Mouse (Mus musculus) CH12.LX (cell line): ENCODE data around the gene Iqca. TPM values are rescaled to one million over a fixed set of nuclear protein-coding genes. Genes with fewer than 3 reads are reported as not detected.

Experiments
- DNase-seq: peaks from one replicate; pipeline ENCODE4 v3.0.0-alpha.2; 2013; ENCODE audit errors: extremely low read depth
- H3K27ac ChIP-seq: 2 replicates; pipeline ENCODE4 v1.5.1; 2012; ENCODE audit warnings: low read depth, mild to moderate bottlenecking, control low read depth, moderate library complexity; ENCODE audit not compliant: insufficient read depth
- H3K27me3 ChIP-seq: replicated peaks from 2 replicates; pipeline ENCODE3; 2012; ENCODE audit warnings: inconsistent platforms
- H3K36me3 ChIP-seq, 2 experiments: replicated peaks in 1 of 2; 2 replicates each; pipeline versions ENCODE3 to v1.6.1; 2012; ENCODE audit warnings: inconsistent platforms in 1 of 2, low read length in 1 of 2, mild to moderate bottlenecking in 1 of 2, mixed read lengths in 1 of 2, moderate library complexity in 1 of 2; ENCODE audit not compliant: control insufficient read depth in 1 of 2, insufficient read depth in 1 of 2
- H3K4me1 ChIP-seq, 2 experiments: 2 replicates each; pipeline ENCODE4 v1.6.1; 2012; ENCODE audit warnings: inconsistent platforms in 1 of 2, moderate library complexity in 1 of 2; ENCODE audit not compliant: insufficient read depth in 2 of 2, control insufficient read depth in 1 of 2
- H3K4me2 ChIP-seq: 2 replicates; pipeline ENCODE4 v1.6.1; 2012; ENCODE audit warnings: low read depth, mild to moderate bottlenecking, control low read depth; ENCODE audit not compliant: poor library complexity, insufficient read depth, severe bottlenecking
- H3K4me3 ChIP-seq, 3 experiments: fragments of 150-350 bp in 1 of 3; sonication (generic) in 1 of 3; replicated peaks in 1 of 3; 2 replicates each; pipeline versions ENCODE3 to v1.5.1; 2011 to 2012; ENCODE audit warnings: low read depth in 2 of 3, low read length in 2 of 3, mild to moderate bottlenecking in 2 of 3, moderate library complexity in 2 of 3, control low read depth in 1 of 3, improper control_type of control experiment in 1 of 3, inconsistent platforms in 1 of 3, mixed read lengths in 1 of 3; ENCODE audit not compliant: poor library complexity in 1 of 3
- H3K79me2 ChIP-seq: replicated peaks from 2 replicates; pipeline ENCODE4 v1.6.1; 2012; ENCODE audit warnings: mild to moderate bottlenecking, moderate library complexity; ENCODE audit not compliant: control insufficient read depth, poor library complexity, insufficient read depth, severe bottlenecking; ENCODE audit errors: extremely low read depth
- H3K9ac ChIP-seq: 2 replicates; pipeline ENCODE4 v1.6.1; 2012; ENCODE audit warnings: low read depth, mild to moderate bottlenecking, control low read depth, moderate library complexity; ENCODE audit not compliant: insufficient read depth
- H3K9me3 ChIP-seq: replicated peaks from 2 replicates; pipeline ENCODE3; 2012; ENCODE audit warnings: low read length, inconsistent platforms, mixed read lengths
- CTCF ChIP-seq, 2 experiments: IDR thresholded peaks in 1 of 2; conservative IDR thresholded peaks in 1 of 2; 2 replicates each; pipeline ENCODE4 v1.5.1; 2011 to 2012; ENCODE audit warnings: low read depth in 2 of 2, low read length in 2 of 2, improper control_type of control experiment in 1 of 2, inconsistent platforms in 1 of 2, mild to moderate bottlenecking in 1 of 2, moderate library complexity in 1 of 2
- E2F4 ChIP-seq: IDR thresholded peaks from 2 replicates; pipeline ENCODE4 v1.6.1; 2011; ENCODE audit warnings: low read depth, low read length, improper control_type of control experiment; ENCODE audit not compliant: insufficient replicate concordance
- ELF1 ChIP-seq: IDR thresholded peaks from 2 replicates; pipeline ENCODE4 v1.6.1; 2014; ENCODE audit warnings: low read depth, mild to moderate bottlenecking, inconsistent platforms, low read length, improper control_type of control experiment
- JUN ChIP-seq: IDR thresholded peaks from 2 replicates; pipeline ENCODE4 v1.6.1; 2011; ENCODE audit warnings: low read depth, mild to moderate bottlenecking, low read length, improper control_type of control experiment, moderate library complexity; ENCODE audit not compliant: insufficient read depth
- JUND ChIP-seq: conservative IDR thresholded peaks from 2 replicates; pipeline ENCODE4 v1.6.1; 2011; ENCODE audit warnings: low read depth, low read length, improper control_type of control experiment
- MAFK ChIP-seq: IDR thresholded peaks from 2 replicates; pipeline ENCODE4 v1.6.1; 2011; ENCODE audit warnings: low read length, improper control_type of control experiment; ENCODE audit not compliant: insufficient replicate concordance
- MEF2A ChIP-seq: IDR thresholded peaks from 2 replicates; pipeline ENCODE4 v1.6.1; 2014; ENCODE audit warnings: low read depth, mild to moderate bottlenecking, inconsistent platforms, low read length, improper control_type of control experiment, borderline replicate concordance
- MXI1 ChIP-seq: IDR thresholded peaks from 2 replicates; pipeline ENCODE4 v1.6.1; 2011; ENCODE audit warnings: mild to moderate bottlenecking, low read depth, low read length, improper control_type of control experiment
- MYC ChIP-seq: IDR thresholded peaks from 2 replicates; pipeline ENCODE4 v1.6.1; 2011; ENCODE audit warnings: low read depth, mild to moderate bottlenecking, improper control_type of control experiment, low read length
- POLR2AphosphoS2 ChIP-seq: IDR thresholded peaks from 2 replicates; pipeline ENCODE4 v1.6.1; 2011; ENCODE audit warnings: low read depth, low read length, improper control_type of control experiment
- RCOR1 ChIP-seq: conservative IDR thresholded peaks from 2 replicates; pipeline ENCODE4 v1.6.1; 2012; ENCODE audit warnings: low read depth, mild to moderate bottlenecking, inconsistent platforms, low read length, improper control_type of control experiment
- TCF12 ChIP-seq: IDR thresholded peaks from 2 replicates; pipeline ENCODE4 v1.6.1; 2014; ENCODE audit warnings: low read depth, mild to moderate bottlenecking, inconsistent platforms, low read length, improper control_type of control experiment
- USF1 ChIP-seq: IDR thresholded peaks from 2 replicates; pipeline ENCODE4 v1.6.1; 2014; ENCODE audit warnings: low read depth, mild to moderate bottlenecking, inconsistent platforms, low read length, improper control_type of control experiment
- USF2 ChIP-seq: conservative IDR thresholded peaks from 2 replicates; pipeline ENCODE4 v1.6.1; 2011; ENCODE audit warnings: low read depth, low read length, improper control_type of control experiment
- ZC3H11A ChIP-seq: IDR thresholded peaks from 2 replicates; pipeline ENCODE4 v1.6.1; 2012; ENCODE audit warnings: low read depth, mild to moderate bottlenecking, inconsistent platforms, low read length, improper control_type of control experiment
- dilution Hi-C: fragments of 300-500 bp; cut with MboI; formaldehyde crosslinking; loops from 2 replicates; pipeline ENCODE4 v1.14.3; 2020; ENCODE audit warnings: low sequenced_read_pairs; ENCODE audit not compliant: extremely low pct_unique_long_range_greater_than_20kb, extremely low pct_ligation_motif_present
- in situ Hi-C: fragments of 300-500 bp; cut with MboI; formaldehyde crosslinking; loops from 3 replicates; pipeline ENCODE4 v1.14.3; 2019; ENCODE audit warnings: low sequenced_read_pairs, low pct_ligation_motif_present, low pct_unique_long_range_greater_than_20kb, mixed read lengths
- polyA plus RNA-seq: library from polyadenylated mRNA; unstranded; fragments of >175 nt; gene quantifications from 2 replicates; pipeline ENCODE4 v1.2.1, GENCODE M21; 2012; ENCODE audit warnings: low read depth; ENCODE audit not compliant: insufficient read length
- total RNA-seq, 2 experiments: library from RNA; depleted of rRNA; stranded (reverse); fragments of 300-350 nt in 1 of 2; fragments of >200 nt in 1 of 2; gene quantifications; 2 replicates each; pipeline ENCODE4 v1.2.3; 2012 to 2014

The Iqca gene
- total and polyA plus RNA-seq, 3 experiments = 0.19 TPM; not detected in 2

DNA sequence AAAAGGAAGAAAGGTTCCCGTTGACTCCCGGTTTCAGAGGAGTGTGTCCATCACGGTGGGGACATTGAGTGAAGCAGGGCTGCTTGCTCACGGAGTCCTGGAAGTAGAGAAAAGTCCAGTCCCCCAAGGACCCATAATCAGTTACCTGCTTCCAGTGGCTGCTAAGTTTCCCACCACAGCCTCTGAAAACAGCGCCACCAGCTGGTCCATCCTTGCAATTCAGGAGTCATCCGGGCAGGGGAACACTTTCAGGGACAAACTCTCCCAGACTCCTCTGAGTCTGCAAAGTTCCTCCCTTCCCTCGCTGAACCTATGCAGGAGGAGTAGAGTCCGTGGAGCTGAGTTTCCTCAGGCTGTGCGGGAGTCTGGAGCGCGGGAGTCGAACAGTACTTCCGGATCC, 6.7 kb upstream of the Iqca start:
- in situ Hi-C loops = no loop called here
- no peak for DNase-seq
- no peaks in the 10 kb centered on the region for H3K9me3 ChIP-seq

DNA sequence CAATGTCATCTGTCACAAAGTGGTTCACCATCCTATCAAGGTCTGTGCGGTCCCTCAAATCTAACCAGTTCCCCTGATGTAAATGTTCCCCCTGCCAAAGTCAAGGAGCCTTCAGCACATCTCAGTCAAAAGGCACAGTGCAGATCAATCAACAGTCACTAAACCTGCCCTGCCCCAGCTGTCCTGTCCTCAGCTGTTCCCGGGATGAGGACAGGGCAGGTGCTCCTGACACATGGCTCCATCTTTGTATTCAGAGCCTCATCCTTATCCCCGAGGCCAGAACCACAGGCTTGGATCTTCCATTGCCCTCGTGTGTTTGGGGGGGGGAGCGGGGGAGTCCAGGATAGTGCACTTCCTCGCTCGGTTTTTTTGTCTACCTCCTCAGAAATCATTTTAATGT, 3.4 kb upstream of the Iqca start:
- H3K9me3 ChIP-seq = no peaks in the 10 kb centered on the region
- H3K9ac ChIP-seq = no peak overlapping the region
- H3K4me2 ChIP-seq = no peak overlapping the region
- H3K4me1 ChIP-seq = peaks cover 10 to 27% of the 10 kb centered on the region in 2 experiments
- no peak overlapping the region for H3K4me3 ChIP-seq
- H3K79me2 ChIP-seq = no peaks in the 10 kb centered on the region
- TF ChIP-seq MEF2A = no peak
- TF ChIP-seq E2F4 = no peak
- no peak for TF ChIP-seq MAFK
- no peak for TF ChIP-seq ZC3H11A
- no peak for TF ChIP-seq MYC
- no peak for TF ChIP-seq RCOR1
- no peak for TF ChIP-seq ELF1
- TF ChIP-seq JUN = no peak
- TF ChIP-seq USF2 = no peak
- no peak for TF ChIP-seq TCF12
- TF ChIP-seq MXI1 = no peak
- TF ChIP-seq USF1 = no peak
- no peak for TF ChIP-seq POLR2AphosphoS2
- no peak for DNase-seq
- H3K27ac ChIP-seq = no peak overlapping the region
- no peaks in the 10 kb centered on the region for H3K36me3 ChIP-seq
- no peaks in the 10 kb centered on the region for H3K27me3 ChIP-seq
- in situ Hi-C loops (no loop called here), dilution Hi-C loops (no loop called here)

More for the DNA sequence above, 6.7 kb upstream of the Iqca start:
- TF ChIP-seq JUND = no peak
- 0 out of 4 replicates have a peak, but pooled peaks of 1 of the 2 experiments have one; percentile 12 for TF ChIP-seq CTCF (conservative IDR thresholded peaks at IDR 0.05 in 1 of 2, IDR thresholded peaks at IDR 0.05 in 1 of 2; ENCODE audit: low read depth in 2 of 2, low read length in 2 of 2)
- Histone ChIP-seq H3K4me3 (no peak overlapping the region), H3K4me1 (peaks cover 0 to 30% of the 10 kb centered on the region in 2 experiments; a peak in 2 of 4 replicates), H3K9ac (no peak overlapping the region), H3K27ac (no peak overlapping the region), H3K36me3 (no peaks in the 10 kb centered on the region), H3K27me3 (no peaks in the 10 kb centered on the region), H3K79me2 (no peaks in the 10 kb centered on the region), H3K4me2 (no peak overlapping the region)
- dilution Hi-C loops = no loop called here

DNA sequence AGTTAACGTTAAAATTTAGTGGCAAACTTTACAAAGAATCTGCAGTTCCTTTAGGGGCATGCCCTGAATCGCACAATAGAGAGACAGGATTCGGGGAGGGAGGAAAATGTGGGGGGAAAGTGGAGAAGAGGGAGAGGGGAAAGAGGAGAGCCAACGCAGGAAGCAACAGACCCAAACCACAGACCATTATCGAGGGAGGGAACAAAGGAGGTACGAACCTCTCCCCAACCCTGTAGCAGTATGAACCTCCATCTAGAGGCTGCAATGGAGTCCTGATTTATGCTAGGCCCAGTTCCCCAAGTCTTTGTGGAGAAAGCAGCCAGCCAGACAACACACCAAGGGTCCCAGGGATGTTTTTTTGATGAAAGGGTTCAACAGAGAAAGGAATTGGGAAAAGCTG, 586 bp upstream of the Iqca start:
- H3K9me3 ChIP-seq = peaks cover 6% of the 10 kb centered on the region
- no peaks in the 10 kb centered on the region for H3K36me3 ChIP-seq
- in situ Hi-C loops (no loop called here), dilution Hi-C loops (no loop called here)
- H3K4me1 ChIP-seq = peaks cover 10 to 19% of the 10 kb centered on the region in 2 experiments
- no peak for DNase-seq
- no peaks in the 10 kb centered on the region for H3K79me2 ChIP-seq
- no peak overlapping the region for H3K4me3 ChIP-seq
- no peak overlapping the region for H3K27ac ChIP-seq
- peak overlapping the region; percentile 84 for H3K4me2 ChIP-seq
- TF ChIP-seq ELF1 (0 out of 2 replicates have a peak, but pooled peaks have one; percentile 9), MAFK (no peak)
- TF ChIP-seq, all 38 proteins: peak for 1
- Histone ChIP-seq H3K27me3 (no peaks in the 10 kb centered on the region), H3K9ac (no peak overlapping the region)
